Mouse (Mus musculus) forebrain, postnatal 0 days (tissue): Measurements from ENCODE around the gene Sumo1. TPM values are rescaled to one million over a fixed set of nuclear protein-coding genes. Genes with fewer than 3 reads are reported as not detected.
"Not testable (repeated sequence)": the region's sequence is repeated elsewhere in the genome, so short reads cannot be mapped to it uniquely, and the experiment has no call there.

ENCODE experiments used
- ATAC-seq: fragments of 200-750 bp; cut with Nextera tagmentation; 2 replicates; pipeline ENCODE4 v1.8.0; 2017; ENCODE audit warnings: mild to moderate bottlenecking, moderate library complexity
- DNase-seq: peaks from one replicate; pipeline ENCODE4 v3.0.0-alpha.2; 2015
- H3K27ac ChIP-seq: fragments of 300-500 bp; sonication (generic); 2 replicates; pipeline ENCODE4 v1.5.1; 2014; ENCODE audit warnings: low read depth, mild to moderate bottlenecking, antibody characterized with exemption, low read length, moderate library complexity, mixed read lengths
- H3K27me3 ChIP-seq: fragments of 300-500 bp; sonication (generic); 2 replicates; pipeline ENCODE4 v1.6.1; 2014; ENCODE audit warnings: mild to moderate bottlenecking, low read length, mixed read lengths; ENCODE audit not compliant: insufficient read depth
- H3K36me3 ChIP-seq: fragments of 300-500 bp; sonication (generic); 2 replicates; pipeline ENCODE4 v1.6.1; 2014; ENCODE audit warnings: mild to moderate bottlenecking, moderate library complexity; ENCODE audit not compliant: insufficient read depth
- H3K4me1 ChIP-seq: fragments of 300-500 bp; sonication (generic); 2 replicates; pipeline ENCODE4 v1.6.1; 2014; ENCODE audit warnings: antibody characterized with exemption; ENCODE audit not compliant: insufficient read depth
- H3K4me2 ChIP-seq: fragments of 300-500 bp; sonication (generic); 2 replicates; pipeline ENCODE4 v1.6.1; 2014; ENCODE audit warnings: low read depth, mild to moderate bottlenecking, moderate library complexity
- H3K4me3 ChIP-seq: fragments of 300-500 bp; sonication (generic); 2 replicates; pipeline ENCODE4 v1.5.1; 2014; ENCODE audit warnings: low read depth, low read length, mixed read lengths
- H3K9ac ChIP-seq: fragments of 300-500 bp; sonication (generic); 2 replicates; pipeline ENCODE4 v1.6.1; 2014; ENCODE audit warnings: mild to moderate bottlenecking
- H3K9me3 ChIP-seq: fragments of 300-500 bp; sonication (generic); 2 replicates; pipeline ENCODE4 v1.6.1; 2016; ENCODE audit warnings: low read length
- CTCF ChIP-seq: sonication (generic); IDR thresholded peaks from 2 replicates; pipeline ENCODE4 v1.5.1; 2016; ENCODE audit warnings: antibody characterized with exemption, control low read depth, low read depth
- WGBS: fragments of 180-500 bp; shearing (Covaris S2); extraction: QIAGEN DNeasy Blood & Tissue Kit; methylation state at CpG from one replicate; pipeline ENCODE4 v1.1.7; 2014; 5-methylcytosine and 5-hydroxymethylcytosine counted together
- polyA plus RNA-seq: library from polyadenylated mRNA; unstranded; fragments of >200 nt; fragmentation: Nextera tagmentation; extraction: Ambion mirVana; gene quantifications from 2 replicates; pipeline ENCODE4 v1.2.1, GENCODE M21; 2015
- total RNA-seq: library from RNA; depleted of rRNA; stranded (reverse); fragments of >200 nt; gene quantifications from 2 replicates; pipeline ENCODE4 v1.2.3, GENCODE M21; 2014

Gene Sumo1
- total and polyA plus RNA-seq, 2 experiments from 2014 or later = 172 to 369 TPM

GRCm38 (mm10) chr1:59636349-59636748 lies 34.3 kb downstream of the Sumo1 start:
- no peaks in the 10 kb centered on the region for H3K27me3 ChIP-seq
- WGBS = 70% methylated on average over 1 of the region's 1 CpGs
- ATAC-seq = no peak
- TF ChIP-seq CTCF = no peak
- H3K9me3 ChIP-seq = no peaks in the 10 kb centered on the region
- H3K27ac ChIP-seq = no peak overlapping the region
- no peaks in the 10 kb centered on the region for H3K36me3 ChIP-seq
- no peak overlapping the region for H3K9ac ChIP-seq
- no peak for DNase-seq
- H3K4me2 ChIP-seq = no peak overlapping the region
- H3K4me1 ChIP-seq = no peaks in the 10 kb centered on the region
- no peak overlapping the region for H3K4me3 ChIP-seq

- no peak overlapping the region for H3K9ac ChIP-seq
- ATAC-seq = no peak
- no peak overlapping the region for H3K4me3 ChIP-seq
- WGBS = 41% methylated on average over 6 of the region's 6 CpGs
- no peak for TF ChIP-seq CTCF
- no peak overlapping the region for H3K27ac ChIP-seq
- H3K36me3 ChIP-seq = no peaks in the 10 kb centered on the region
- DNase-seq = no peak
- H3K27me3 ChIP-seq = no peaks in the 10 kb centered on the region
- no peak overlapping the region for H3K4me2 ChIP-seq
- no peaks in the 10 kb centered on the region for H3K4me1 ChIP-seq
- no peaks in the 10 kb centered on the region for H3K9me3 ChIP-seq
These were observed 37.6 kb downstream of the Sumo1 start for GRCm38 (mm10) chr1:59633056-59633455.

GRCm38 (mm10) chr1:59631986-59632659 lies 38.5 kb downstream of the Sumo1 start:
- Histone ChIP-seq H3K27me3 (no peaks in the 10 kb centered on the region), H3K36me3 (no peaks in the 10 kb centered on the region), H3K4me1 (no peaks in the 10 kb centered on the region), H3K27ac (no peak overlapping the region), H3K9me3 (no peaks in the 10 kb centered on the region), H3K9ac (no peak overlapping the region), H3K4me3 (no peak overlapping the region), H3K4me2 (no peak overlapping the region)
- 93% methylated on average over 5 of the region's 5 CpGs for WGBS
- TF ChIP-seq CTCF = no peak
- DNase-seq = no peak
- ATAC-seq = no peak

- WGBS = 88% methylated on average over 6 of the region's 6 CpGs
- H3K4me1 ChIP-seq, H3K9ac ChIP-seq, H3K27me3 ChIP-seq, H3K4me2 ChIP-seq, H3K36me3 ChIP-seq, H3K27ac ChIP-seq, H3K9me3 ChIP-seq, ATAC-seq, H3K4me3 ChIP-seq, DNase-seq: not testable (repeated sequence)
These were observed 40.3 kb downstream of the Sumo1 start for GRCm38 (mm10) chr1:59630356-59630755.

GRCm38 (mm10) chr1:59629194-59629593 lies 41.4 kb downstream of the Sumo1 start:
- no peak for TF ChIP-seq CTCF
- DNase-seq (no peak), ATAC-seq (no peak)
- Histone ChIP-seq H3K4me2 (no peak overlapping the region), H3K27me3 (no peaks in the 10 kb centered on the region), H3K9me3 (no peaks in the 10 kb centered on the region), H3K27ac (no peak overlapping the region), H3K4me3 (no peak overlapping the region), H3K9ac (no peak overlapping the region), H3K4me1 (no peaks in the 10 kb centered on the region), H3K36me3 (no peaks in the 10 kb centered on the region)
- WGBS = 46% methylated on average over 6 of the region's 6 CpGs

GRCm38 (mm10) chr1:59625410-59625809 lies 45.2 kb downstream of the Sumo1 start:
- Histone ChIP-seq H3K36me3 (no peaks in the 10 kb centered on the region), H3K9ac (no peak overlapping the region), H3K27ac (no peak overlapping the region), H3K9me3 (no peaks in the 10 kb centered on the region), H3K4me3 (no peak overlapping the region), H3K27me3 (no peaks in the 10 kb centered on the region), H3K4me2 (no peak overlapping the region), H3K4me1 (no peaks in the 10 kb centered on the region)
- no peak for ATAC-seq
- 48% methylated on average over 5 of the region's 5 CpGs for WGBS
- no peak for DNase-seq
- TF ChIP-seq CTCF = no peak

- WGBS = 27% methylated on average over 5 of the region's 5 CpGs
- DNase-seq (peak; percentile 93), ATAC-seq (peak; percentile 99)
- Histone ChIP-seq H3K4me2 (no peak overlapping the region), H3K9me3 (no peaks in the 10 kb centered on the region), H3K36me3 (no peaks in the 10 kb centered on the region), H3K27me3 (no peaks in the 10 kb centered on the region), H3K4me1 (no peaks in the 10 kb centered on the region), H3K9ac (no peak overlapping the region), H3K4me3 (no peak overlapping the region), H3K27ac (no peak overlapping the region)
- TF ChIP-seq CTCF = peak; percentile 99
These were observed 47.2 kb downstream of the Sumo1 start for GRCm38 (mm10) chr1:59623325-59624017.
